Mouse (Mus musculus): ENCODE measurements around the gene Hist1h4d. TPM values are rescaled to one million over a fixed set of nuclear protein-coding genes. Genes with fewer than 3 reads are reported as not detected.

Hist1h4d gene
- total RNA-seq (2023): 86.8 TPM

GRCm38 (mm10) chr13:23581408-23582218 is at the start of gene Hist1h4d:
Hist1h4d (plus strand) TSS chr13:23581598.

GRCm38 (mm10) chr13:23533560-23534367 is 47.6 kb upstream of the Hist1h4d start, which contains the start of gene Hist1h2af:
Hist1h2af (plus strand) TSS chr13:23533906.

GRCm38 (mm10) chr13:23535137-23536075 is 46.0 kb upstream of the Hist1h4d start, which contains the start of gene Hist1h3g:
Hist1h3g (plus strand) TSS chr13:23535422.

GRCm38 (mm10) chr13:23542999-23543607 is 38.3 kb upstream of the Hist1h4d start, which contains the start of gene Hist1h2bh:
Hist1h2bh (minus strand) TSS chr13:23543392.

GRCm38 (mm10) chr13:23543965-23544786 is 37.2 kb upstream of the Hist1h4d start, which contains the start of gene Hist1h3f:
Hist1h3f (plus strand) TSS chr13:23544052.

GRCm38 (mm10) chr13:23551146-23551834 is 30.1 kb upstream of the Hist1h4d start, which contains the start of gene Hist1h4f:
Hist1h4f (minus strand) TSS chr13:23551648.

GRCm38 (mm10) chr13:23552962-23553361 is 28.4 kb upstream of the Hist1h4d start, which contains the start of gene Hist1h1d:
Hist1h1d (plus strand) TSS chr13:23553262.

GRCm38 (mm10) chr13:23561883-23562659 is 19.3 kb upstream of the Hist1h4d start, which contains the start of gene Hist1h3e:
Hist1h3e (minus strand) TSS chr13:23562369.

GRCm38 (mm10) chr13:23571022-23571503 is 10.3 kb upstream of the Hist1h4d start, which contains the start of the genes Hist1h2ae and Hist1h2bg:
Hist1h2ae (minus strand) TSS chr13:23571220.
Hist1h2bg (plus strand) TSS chr13:23571396.

GRCm38 (mm10) chr13:23573898-23574524 is 7.4 kb upstream of the Hist1h4d start, which contains the start of the genes Hist1h2bf and Hist1h2ad:
Hist1h2bf (minus strand) TSS chr13:23574196.
Hist1h2ad (plus strand) TSS chr13:23574381.

GRCm38 (mm10) chr13:23575271-23575851 is 6.0 kb upstream of the Hist1h4d start, which contains the start of gene Hist1h3d:
Hist1h3d (plus strand) TSS chr13:23575763.

GRCm38 (mm10) chr13:23620733-23621531 is 39.5 kb downstream of the Hist1h4d start, which contains the start of gene Hist1h2be:
Hist1h2be (minus strand) TSS chr13:23621124.

GRCm38 (mm10) chr13:23622175-23622671 is 40.8 kb downstream of the Hist1h4d start, which contains the start of gene Hist1h1e:
Hist1h1e (minus strand) TSS chr13:23622558.

Measured in CD4-positive naive resting alpha-beta T cell, adult 76 days (primary cell).